Mouse (Mus musculus) small intestine, adult 2 months (tissue): ENCODE results near the gene Nfib. TPM values are rescaled to one million over a fixed set of nuclear protein-coding genes. Genes with fewer than 3 reads are reported as not detected.

Experiments
- H3K27ac ChIP-seq: fragments of 200-500 bp; 2 replicates; pipeline ENCODE4 v1.5.1; 2012; ENCODE audit warnings: low read depth, low read length, control low read depth, inconsistent platforms; ENCODE audit not compliant: insufficient read depth
- H3K27me3 ChIP-seq: fragments of 200-500 bp; 2 replicates; pipeline ENCODE4 v1.6.1; 2012; ENCODE audit warnings: mild to moderate bottlenecking, moderate library complexity, low read length, inconsistent platforms; ENCODE audit not compliant: control insufficient read depth, insufficient read depth
- H3K36me3 ChIP-seq: fragments of 200-500 bp; 2 replicates; pipeline ENCODE4 v1.6.1; 2012; ENCODE audit warnings: mild to moderate bottlenecking, low read length, control low read depth, inconsistent platforms; ENCODE audit not compliant: control insufficient read depth, insufficient read depth
- H3K4me1 ChIP-seq: fragments of 200-500 bp; 2 replicates; pipeline ENCODE4 v1.6.1; 2012; ENCODE audit warnings: low read length, inconsistent platforms, mixed read lengths; ENCODE audit not compliant: control insufficient read depth, insufficient read depth, insufficient read length
- H3K4me3 ChIP-seq: fragments of 200-500 bp; 2 replicates; pipeline ENCODE4 v1.5.1; 2012; ENCODE audit warnings: low read depth, mild to moderate bottlenecking, control low read depth, inconsistent platforms, low read length, moderate library complexity
- CTCF ChIP-seq: fragments of 200-500 bp; IDR thresholded peaks from 2 replicates; pipeline ENCODE4 v1.5.1; 2012; ENCODE audit warnings: low read depth, mild to moderate bottlenecking, control low read depth, inconsistent platforms, low read length, moderate library complexity, mixed read lengths; ENCODE audit not compliant: insufficient replicate concordance, insufficient read length; ENCODE audit errors: extremely low read depth
- POLR2A ChIP-seq: fragments of 200-500 bp; IDR thresholded peaks from 2 replicates; pipeline ENCODE4 v1.6.1; 2012; ENCODE audit warnings: low read depth, mild to moderate bottlenecking, control low read depth, inconsistent platforms, low read length, moderate library complexity
- WGBS: fragments of 180-500 bp; shearing (Covaris S2); methylation state at CpG from one replicate; pipeline ENCODE4 v1.1.7; 2018; 5-methylcytosine and 5-hydroxymethylcytosine counted together
- polyA plus RNA-seq: library from polyadenylated mRNA; depleted of rRNA; stranded (reverse); fragments of >200 nt; gene quantifications from 2 replicates; pipeline ENCODE4 v1.2.3, GENCODE M21; 2012

The Nfib gene
- polyA plus RNA-seq, 1 experiment = 4.7 TPM

GRCm38 (mm10) chr4:82538815-82539214 is 166.7 kb downstream of the Nfib start:
- H3K4me3 ChIP-seq = no peak overlapping the region
- 32% methylated on average over 9 of the region's 9 CpGs for WGBS
- H3K36me3 ChIP-seq = no peaks in the 10 kb centered on the region
- H3K4me1 ChIP-seq = peaks cover 4% of the 10 kb centered on the region
- H3K27me3 ChIP-seq = peaks cover 36% of the 10 kb centered on the region
- no peak overlapping the region for H3K27ac ChIP-seq
- no peak for TF ChIP-seq CTCF
- no peak for TF ChIP-seq POLR2A

GRCm38 (mm10) chr4:82538069-82538811 is 167.3 kb downstream of the Nfib start:
- H3K27ac ChIP-seq = no peak overlapping the region
- H3K4me3 ChIP-seq = peak overlapping the region; percentile 55
- peaks cover 36% of the 10 kb centered on the region for H3K27me3 ChIP-seq
- TF ChIP-seq CTCF (no peak), POLR2A (no peak)
- 5% methylated on average over 30 of the region's 30 CpGs for WGBS
- H3K36me3 ChIP-seq = no peaks in the 10 kb centered on the region
- H3K4me1 ChIP-seq = peaks cover 4% of the 10 kb centered on the region

- Histone ChIP-seq H3K4me1 (peaks cover 4% of the 10 kb centered on the region), H3K27ac (no peak overlapping the region), H3K4me3 (peak overlapping the region; percentile 55), H3K36me3 (no peaks in the 10 kb centered on the region), H3K27me3 (peaks cover 36% of the 10 kb centered on the region)
- TF ChIP-seq CTCF (no peak), POLR2A (no peak)
- WGBS = 5% methylated on average over 28 of the region's 28 CpGs
These were observed 168.1 kb downstream of the Nfib start for GRCm38 (mm10) chr4:82537279-82537967.

GRCm38 (mm10) chr4:82536435-82537278 is 168.9 kb downstream of the Nfib start:
- Histone ChIP-seq H3K27me3 (peaks cover 36% of the 10 kb centered on the region), H3K4me3 (peak overlapping the region; percentile 55), H3K36me3 (no peaks in the 10 kb centered on the region), H3K27ac (no peak overlapping the region), H3K4me1 (peaks cover 4% of the 10 kb centered on the region)
- TF ChIP-seq POLR2A (no peak), CTCF (no peak)
- 42% methylated on average over 36 of the region's 36 CpGs for WGBS

- H3K27me3 ChIP-seq = peaks cover 36% of the 10 kb centered on the region
- 86% methylated on average over 6 of the region's 6 CpGs for WGBS
- TF ChIP-seq CTCF (no peak), POLR2A (no peak)
- no peak overlapping the region for H3K27ac ChIP-seq
- no peak overlapping the region for H3K4me3 ChIP-seq
- H3K4me1 ChIP-seq = peaks cover 4% of the 10 kb centered on the region
- H3K36me3 ChIP-seq = no peaks in the 10 kb centered on the region
These were observed 169.7 kb downstream of the Nfib start for GRCm38 (mm10) chr4:82535606-82536434.

GRCm38 (mm10) chr4:82533231-82533630 is 172.3 kb downstream of the Nfib start:
- 75% methylated on average over 3 of the region's 3 CpGs for WGBS
- no peaks in the 10 kb centered on the region for H3K36me3 ChIP-seq
- no peak overlapping the region for H3K27ac ChIP-seq
- TF ChIP-seq CTCF (no peak), POLR2A (no peak)
- peaks cover 24% of the 10 kb centered on the region for H3K27me3 ChIP-seq
- H3K4me3 ChIP-seq = no peak overlapping the region
- H3K4me1 ChIP-seq = peaks cover 4% of the 10 kb centered on the region
